9 mouse cellular contexts compared by ENCODE assay signal in genomic region chr3:69481835-69482234, GRCm38 (mm10).
A peak's percentile ranks its signal among the peaks of the same experiment; 100 is the strongest.
DNase-seq lines count a peak whose midpoint lies in the region; TF ChIP-seq lines count a peak whose summit lies in the region.
"Had no signal": no experiment of that assay in that cellular context is flagged by ENCODE, and none has a peak within 500 bp of the region (broad histone marks: within the 10 kb centered on the region; RNA-seq: fewer than 3 reads in every experiment).

No protein-coding gene starts in this region.

- DNase-seq in CH12.LX (ENCODE audit: extremely low read depth) = peak; percentile 65
- DNase-seq in adrenal gland, postnatal 10 days = peak; percentile 77
- peak; percentile 63 for DNase-seq in embryo, embryonic 11.5 days (ENCODE audit: low read depth, low spot score)
- DNase-seq in heart, postnatal 14 days = peak; percentile 50 to 79
- DNase-seq in kidney, postnatal 4 days = peak; percentile 68 to 75
- peak; percentile 48 for DNase-seq in lung, adult 2 months
- peak; percentile 89 for DNase-seq in retina, embryonic 14.5 days (ENCODE audit: low spot score)
- peak; percentile 22 for DNase-seq in yolk sac, embryonic 10.5 days (ENCODE audit: low spot score)

- peaks cover 0 to under 1% of the 10 kb centered on the region in 2 experiments; a peak in 1 of 4 replicates for H3K4me1 ChIP-seq in CH12.LX (ENCODE audit: control insufficient read depth in 1 of 2, insufficient read depth in 2 of 2)
- H3K4me1 ChIP-seq in lung, adult 2 months (ENCODE audit: control insufficient read depth, insufficient read depth, low read length) = no peaks in the 10 kb centered on the region

- H3K36me3 ChIP-seq in CH12.LX (replicated peaks in 1 of 2; ENCODE audit: control insufficient read depth in 1 of 2, insufficient read depth in 1 of 2, low read length in 1 of 2) = no peaks in the 10 kb centered on the region
- H3K36me3 ChIP-seq: heart, embryonic 13.5 days had no signal

- TF ChIP-seq POLR2A in CH12.LX (IDR thresholded peaks at IDR 0.05; ENCODE audit: low read depth, low read length) = no peak
- no peak for TF ChIP-seq POLR2A in lung, adult 2 months (IDR thresholded peaks at IDR 0.05; ENCODE audit: borderline replicate concordance, extremely low read depth, low read depth, low read length)

- H3K79me2 ChIP-seq in CH12.LX (replicated peaks; ENCODE audit: control insufficient read depth, extremely low read depth, insufficient read depth, poor library complexity, severe bottlenecking) = no peaks in the 10 kb centered on the region

- TF ChIP-seq RAD21 in CH12.LX (IDR thresholded peaks at IDR 0.05; ENCODE audit: low read depth, low read length) = peak; percentile 85

- H3K9me3 ChIP-seq in CH12.LX (replicated peaks; ENCODE audit: low read length) = no peaks in the 10 kb centered on the region
- H3K9me3 ChIP-seq: heart, embryonic 13.5 days had no signal

- peak; percentile 66 to 85 for TF ChIP-seq CTCF in CH12.LX (conservative IDR thresholded peaks at IDR 0.05 in 1 of 2, IDR thresholded peaks at IDR 0.05 in 1 of 2; ENCODE audit: low read depth in 2 of 2, low read length in 2 of 2)
- peak; percentile 34 for TF ChIP-seq CTCF in lung, adult 2 months (IDR thresholded peaks at IDR 0.05; ENCODE audit: insufficient read depth, low read length)

- no peak overlapping the region for H3K9ac ChIP-seq in CH12.LX (ENCODE audit: insufficient read depth, low read depth)
- H3K9ac ChIP-seq: heart, embryonic 13.5 days had no signal

- no peak overlapping the region for H3K4me2 ChIP-seq in CH12.LX (ENCODE audit: insufficient read depth, low read depth, poor library complexity, severe bottlenecking)
- H3K4me2 ChIP-seq: heart, embryonic 13.5 days had no signal

- intact Hi-C loops in heart, postnatal 14 days (cut with DNase I) = loop anchor here (1.0 to 5.0 kb wide), 4 partner anchors 165 to 245 kb away; partner anchors contain the start of gene Ppm1l

- no peak overlapping the region for H3K4me3 ChIP-seq in CH12.LX (replicated peaks in 1 of 3; ENCODE audit: low read depth in 2 of 3, low read length in 2 of 3, poor library complexity in 1 of 3)
- H3K4me3 ChIP-seq in lung, adult 2 months (replicated peaks; ENCODE audit: extremely low read depth, low read depth, low read length) = no peak overlapping the region
- H3K4me3 ChIP-seq: heart, embryonic 13.5 days had no signal

- dilution Hi-C loops in CH12.LX (cut with MboI; ENCODE audit: extremely low pct_ligation_motif_present, extremely low pct_unique_long_range_greater_than_20kb, low sequenced_read_pairs) = no loop called here

- 31% methylated on average over 4 of the region's 4 CpGs for WGBS in lung, adult 2 months

- no peaks in the 10 kb centered on the region for H3K27me3 ChIP-seq in CH12.LX (replicated peaks)
- H3K27me3 ChIP-seq: heart, embryonic 13.5 days had no signal

- in situ Hi-C loops in CH12.LX (cut with MboI; ENCODE audit: low pct_ligation_motif_present, low pct_unique_long_range_greater_than_20kb, low sequenced_read_pairs) = loop anchor here (10.0 kb wide), 2 partner anchors 223 to 227 kb away; no protein-coding TSS in a partner anchor

- TF ChIP-seq EP300 in CH12.LX (IDR thresholded peaks at IDR 0.05; ENCODE audit: low read length) = no peak

- no peak overlapping the region for H3K27ac ChIP-seq in CH12.LX (ENCODE audit: insufficient read depth, low read depth)
- H3K27ac ChIP-seq: heart, embryonic 13.5 days had no signal

TF ChIP-seq in CH12.LX, 34 proteins besides CTCF, POLR2A, EP300 and RAD21:
- TF ChIP-seq JUN (IDR thresholded peaks at IDR 0.05; ENCODE audit: insufficient read depth, low read depth, low read length) = no peak
- TF ChIP-seq USF1 (IDR thresholded peaks at IDR 0.05; ENCODE audit: low read depth, low read length) = no peak
- peak; percentile 88 for TF ChIP-seq SMC3 (IDR thresholded peaks at IDR 0.05; ENCODE audit: low read depth, low read length)
- no peak for TF ChIP-seq ZC3H11A (IDR thresholded peaks at IDR 0.05; ENCODE audit: low read depth, low read length)
- TF ChIP-seq ZKSCAN1 (IDR thresholded peaks at IDR 0.05; ENCODE audit: borderline replicate concordance, low read depth, low read length) = no peak
- TF ChIP-seq HCFC1 (IDR thresholded peaks at IDR 0.05; ENCODE audit: low read depth, low read length) = no peak
- TF ChIP-seq ZNF384 (IDR thresholded peaks at IDR 0.05; ENCODE audit: low read depth, low read length) = no peak
- TF ChIP-seq MXI1 (IDR thresholded peaks at IDR 0.05; ENCODE audit: low read depth, low read length) = no peak
TF ChIP-seq in CH12.LX: peak in this region for 1.

Comparison
In these comparisons a context has a peak if more than half of its experiments do, and no peak if none do; other contexts are left out.
1. DNase-seq: peak in every context shown above with its lines; median percentile 89 in retina, embryonic 14.5 days; 77 in adrenal gland, postnatal 10 days; 72 in kidney, postnatal 4 days; 65 in CH12.LX; 64 in heart, postnatal 14 days; 63 in embryo, embryonic 11.5 days; 48 in lung, adult 2 months; 22 in yolk sac, embryonic 10.5 days.